In genomic region chr7:19747420-19748218, GRCm38 (mm10) we compare ENCODE assay signal across 8 mouse cellular contexts. TPM values are rescaled to one million over a fixed set of nuclear protein-coding genes. Genes with fewer than 3 reads are reported as not detected.
DNase-seq lines count a peak whose midpoint lies in the region; ATAC-seq and TF ChIP-seq lines count a peak whose summit lies in the region.

No protein-coding gene starts in this region.

- peak; percentile 33 for ATAC-seq in intestine, embryonic 16.5 days
- no peak for ATAC-seq in liver, embryonic 16.5 days (ENCODE audit: low read depth)

- peak overlapping the region; percentile 82 for H3K4me2 ChIP-seq in intestine, embryonic 16.5 days (ENCODE audit: low read depth, low read length)
- H3K4me2 ChIP-seq in liver, embryonic 16.5 days (ENCODE audit: low read depth, low read length) = peak overlapping the region; percentile 93

- H3K9me3 ChIP-seq in intestine, embryonic 16.5 days (ENCODE audit: control insufficient read depth, low read length) = no peaks in the 10 kb centered on the region
- no peaks in the 10 kb centered on the region for H3K9me3 ChIP-seq in liver, embryonic 16.5 days (replicated peaks; ENCODE audit: control insufficient read depth, low read length)

- 0 out of 2 replicates have a peak, but pooled peaks cover 5% of the 10 kb centered on the region for H3K36me3 ChIP-seq in intestine, embryonic 16.5 days (ENCODE audit: control insufficient read depth, insufficient read depth, low read length)
- H3K36me3 ChIP-seq in liver, embryonic 16.5 days (ENCODE audit: control insufficient read depth, insufficient read depth) = no peaks in the 10 kb centered on the region
- H3K36me3 ChIP-seq in small intestine, adult 2 months (ENCODE audit: control insufficient read depth, insufficient read depth, low read length) = peaks cover 13% of the 10 kb centered on the region

- H3K4me1 ChIP-seq in intestine, embryonic 16.5 days (ENCODE audit: control insufficient read depth, insufficient read depth, low read length) = peaks cover 44% of the 10 kb centered on the region
- H3K4me1 ChIP-seq in liver, embryonic 16.5 days (ENCODE audit: control insufficient read depth, low read depth, low read length) = peaks cover 38% of the 10 kb centered on the region
- H3K4me1 ChIP-seq in small intestine, adult 2 months (ENCODE audit: control insufficient read depth, insufficient read depth, insufficient read length, low read length) = peaks cover 18% of the 10 kb centered on the region

- WGBS in intestine, embryonic 16.5 days = 6% methylated on average over 25 of the region's 25 CpGs
- 7% methylated on average over 25 of the region's 25 CpGs for WGBS in liver, embryonic 16.5 days (ENCODE audit: insufficient replicate concordance)
- WGBS in small intestine, adult 2 months = 7% methylated on average over 25 of the region's 25 CpGs

- TF ChIP-seq POLR2A in small intestine, adult 2 months (IDR thresholded peaks at IDR 0.05; ENCODE audit: low read depth, low read length) = no peak

- DNase-seq in adrenal gland, adult (ENCODE audit: inconsistent age in 2 of 2, low spot score in 1 of 2) = peak; percentile 60 to 88
- no peak for DNase-seq in adrenal gland, postnatal 4 days (ENCODE audit: low spot score in 2 of 2)
- peak; percentile 46 for DNase-seq in embryo, embryonic 9.5 days (ENCODE audit: extremely low spot score)
- DNase-seq in thymus, postnatal 25 days = no peak
- DNase-seq in right cerebral cortex, postnatal 36 days (ENCODE audit: low spot score in 2 of 2) = no peak

- H3K27ac ChIP-seq in intestine, embryonic 16.5 days (ENCODE audit: low read length) = peak overlapping the region; percentile 95
- H3K27ac ChIP-seq in liver, embryonic 16.5 days (ENCODE audit: low read length) = 0 out of 2 replicates have a peak overlapping the region, but pooled peaks have one; percentile 8
- H3K27ac ChIP-seq in small intestine, adult 2 months (ENCODE audit: insufficient read depth, low read depth, low read length) = peak overlapping the region; percentile 98

- H3K4me3 ChIP-seq in intestine, embryonic 16.5 days (ENCODE audit: low read length) = peak overlapping the region; percentile 92
- H3K4me3 ChIP-seq in liver, embryonic 16.5 days (ENCODE audit: low read depth, low read length) = peak overlapping the region; percentile 67
- peak overlapping the region; percentile 92 for H3K4me3 ChIP-seq in small intestine, adult 2 months (ENCODE audit: low read depth, low read length)

- no peaks in the 10 kb centered on the region for H3K27me3 ChIP-seq in intestine, embryonic 16.5 days (replicated peaks; ENCODE audit: control insufficient read depth, insufficient read depth, low read length)
- H3K27me3 ChIP-seq in liver, embryonic 16.5 days (ENCODE audit: control insufficient read depth, insufficient read depth, low read depth, low read length) = no peaks in the 10 kb centered on the region
- H3K27me3 ChIP-seq in small intestine, adult 2 months (ENCODE audit: control insufficient read depth, insufficient read depth, low read length) = no peaks in the 10 kb centered on the region

- peak overlapping the region; percentile 97 for H3K9ac ChIP-seq in intestine, embryonic 16.5 days (ENCODE audit: low read depth, low read length)
- H3K9ac ChIP-seq in liver, embryonic 16.5 days (ENCODE audit: low read depth, low read length) = no peak overlapping the region

- no peak for TF ChIP-seq CTCF in small intestine, adult 2 months (IDR thresholded peaks at IDR 0.05; ENCODE audit: extremely low read depth, insufficient read length, insufficient replicate concordance, low read depth, low read length)

RNA-seq across cellular contexts. Expression of gene Nectin2, which starts 2.7 kb away (rescaled TPM):
- 10 to 100 TPM; 72.0 to 80.6 TPM for total RNA-seq in adrenal gland, postnatal 4 days (2021)
- polyA plus RNA-seq in intestine, embryonic 16.5 days (2015; fragmentation: Nextera tagmentation; extraction: Ambion mirVana) = 143 and 149 TPM in 2 replicates
- 12.9 and 15.8 TPM in 2 replicates for polyA plus RNA-seq in liver, embryonic 16.5 days (2015; fragmentation: Nextera tagmentation; extraction: Ambion mirVana)
- 128 and 208 TPM in 2 replicates for polyA plus RNA-seq in small intestine, adult 2 months (2012; rRNA removed)

RNA-seq across cellular contexts. Expression of gene Bcam, which starts 23.2 kb away (rescaled TPM):
- 10 to 100 TPM; 59.8 to 84.7 TPM for total RNA-seq in adrenal gland, postnatal 4 days (2021)
- polyA plus RNA-seq in intestine, embryonic 16.5 days (2015; fragmentation: Nextera tagmentation; extraction: Ambion mirVana) = 58.7 and 62.7 TPM in 2 replicates
- 7.4 and 9.7 TPM in 2 replicates for polyA plus RNA-seq in liver, embryonic 16.5 days (2015; fragmentation: Nextera tagmentation; extraction: Ambion mirVana)
- polyA plus RNA-seq in small intestine, adult 2 months (2012; rRNA removed) = 18.6 and 20.3 TPM in 2 replicates

RNA-seq across cellular contexts. Expression of gene Tomm40, which starts 32.4 kb away (rescaled TPM):
- 100 to 1,000 TPM; 137 to 139 TPM for total RNA-seq in adrenal gland, postnatal 4 days (2021)
- 143 and 157 TPM in 2 replicates for polyA plus RNA-seq in intestine, embryonic 16.5 days (2015; fragmentation: Nextera tagmentation; extraction: Ambion mirVana)
- polyA plus RNA-seq in liver, embryonic 16.5 days (2015; fragmentation: Nextera tagmentation; extraction: Ambion mirVana) = 47.3 and 51.8 TPM in 2 replicates
- 62.8 and 72.9 TPM in 2 replicates for polyA plus RNA-seq in small intestine, adult 2 months (2012; rRNA removed)

RNA-seq across cellular contexts. Expression of gene Apoe, which starts 48.6 kb away (rescaled TPM):
- total RNA-seq in adrenal gland, postnatal 4 days (2021) = 1,000 to 10,000 TPM in 1 of 2 experiments, 100 to 1,000 TPM in 1; 636 to 2,003 TPM
- 314 and 355 TPM in 2 replicates for polyA plus RNA-seq in intestine, embryonic 16.5 days (2015; fragmentation: Nextera tagmentation; extraction: Ambion mirVana)
- 3,720 and 4,229 TPM in 2 replicates for polyA plus RNA-seq in liver, embryonic 16.5 days (2015; fragmentation: Nextera tagmentation; extraction: Ambion mirVana)
- 591 and 688 TPM in 2 replicates for polyA plus RNA-seq in small intestine, adult 2 months (2012; rRNA removed)

RNA-seq across cellular contexts. Expression of gene Cblc, which starts 49.0 kb away (rescaled TPM):
- 1 to 10 TPM in 1 of 2 experiments, under 1 TPM in 1; 0.68 to 1.0 TPM for total RNA-seq in adrenal gland, postnatal 4 days (2021)
- 32.6 and 42.1 TPM in 2 replicates for polyA plus RNA-seq in intestine, embryonic 16.5 days (2015; fragmentation: Nextera tagmentation; extraction: Ambion mirVana)
- polyA plus RNA-seq in liver, embryonic 16.5 days (2015; fragmentation: Nextera tagmentation; extraction: Ambion mirVana) = 4.7 and 5.4 TPM in 2 replicates
- polyA plus RNA-seq in small intestine, adult 2 months (2012; rRNA removed) = 56.7 and 145 TPM in 2 replicates

Comparison
In these comparisons a context has a peak if more than half of its experiments do, and no peak if none do; other contexts are left out.
1. DNase-seq: peak in adrenal gland, adult (2 of 2) and embryo, embryonic 9.5 days (single experiment); none in adrenal gland, postnatal 4 days (0 of 2), thymus, postnatal 25 days (single experiment) and right cerebral cortex, postnatal 36 days (0 of 2).
2. H3K27ac ChIP-seq: peak in every context shown above with its lines; median percentile 98 in small intestine, adult 2 months; 95 in intestine, embryonic 16.5 days; 8 in liver, embryonic 16.5 days.
3. Peak in every context shown above with its lines, with median percentiles within 50 percentile points of each other: H3K4me3 ChIP-seq.